Mouse (Mus musculus): ENCODE results near the gene Ifna16. TPM values are rescaled to one million over a fixed set of nuclear protein-coding genes. Genes with fewer than 3 reads are reported as not detected.

Ifna16 gene
- total RNA-seq, 4 experiments from 2014 or later, result not detected

- peak; percentile 83 for DNase-seq
Measured at GRCm38 (mm10) chr4:88641077-88641831, 35.5 kb downstream of the Ifna16 start.

GRCm38 (mm10) chr4:88640704-88641076 lies 36.0 kb downstream of the Ifna16 start:
- DNase-seq, result no peak

GRCm38 (mm10) chr4:88634311-88634710 lies 42.4 kb downstream of the Ifna16 start, which contains the start of gene C87499:
C87499 (minus strand) TSS chr4:88634411.
- DNase-seq, result no peak

Other genes starting within 250 kb of the Ifna16 start
- gene Hacd4, start 238.0 kb downstream of the Ifna16 start, total RNA-seq (2022), result 1 to 10 TPM; 3.3 to 6.9 (median 5.0) TPM
- not detected for gene Ifnb1, start 154.2 kb downstream of the Ifna16 start, total RNA-seq (2022)
- gene Ifna15, start 118.7 kb downstream of the Ifna16 start, total RNA-seq (2022), result not detected
- not detected for gene Ifna14, start 105.1 kb downstream of the Ifna16 start, total RNA-seq (2022)
- not detected for gene Ifna9, start 84.5 kb downstream of the Ifna16 start, total RNA-seq (2022)
- gene Ifna12, start 73.5 kb downstream of the Ifna16 start, total RNA-seq (2022), result not detected
- not detected for gene C87499, start 42.5 kb downstream of the Ifna16 start, total RNA-seq (2022)
- gene Ifna13, start 32.5 kb downstream of the Ifna16 start, total RNA-seq (2022), result not detected
- not detected for gene Ifna2, start 7.0 kb upstream of the Ifna16 start, total RNA-seq (2022)
- gene Ifnab, start 14.4 kb upstream of the Ifna16 start, total RNA-seq (2022), result not detected
- gene Gm26566, start 44.9 kb upstream of the Ifna16 start, total RNA-seq (2022), result under 1 TPM; 0.67 to 0.92 (median 0.73) TPM
- 100 to 1,000 TPM in 1 of 4 experiments, 10 to 100 TPM in 3; 76.7 to 100 (median 91.0) TPM for gene Klhl9, start 45.5 kb upstream of the Ifna16 start, total RNA-seq (2022)
- gene Gm13271, start 77.9 kb upstream of the Ifna16 start, total RNA-seq (2022), result not detected
- not detected for gene Gm13283, start 83.2 kb upstream of the Ifna16 start, total RNA-seq (2022)
- under 1 TPM in 1 of 4 experiments, not detected in 3; 0.46 TPM for gene Gm13290, start 96.9 kb upstream of the Ifna16 start, total RNA-seq (2022)
- not detected for gene Gm13289, start 100.0 kb upstream of the Ifna16 start, total RNA-seq (2022)
- gene Gm13272, start 102.9 kb upstream of the Ifna16 start, total RNA-seq (2022), result not detected
- gene Ifnz, start 105.2 kb upstream of the Ifna16 start, total RNA-seq (2022), result under 1 TPM in 1 of 4 experiments, not detected in 3; 0.49 TPM
- gene Gm13276, start 108.8 kb upstream of the Ifna16 start, total RNA-seq (2022), result not detected
- not detected for gene Gm13277, start 111.7 kb upstream of the Ifna16 start, total RNA-seq (2022)
- not detected for gene Gm13278, start 114.6 kb upstream of the Ifna16 start, total RNA-seq (2022)
- not detected for gene Gm13275, start 117.6 kb upstream of the Ifna16 start, total RNA-seq (2022)
- not detected for gene Gm13279, start 120.5 kb upstream of the Ifna16 start, total RNA-seq (2022)
- under 1 TPM in 1 of 4 experiments, not detected in 3; 0.24 TPM for gene Gm13285, start 122.7 kb upstream of the Ifna16 start, total RNA-seq (2022)
- not detected for gene Gm13287, start 126.3 kb upstream of the Ifna16 start, total RNA-seq (2022)
- not detected for gene Gm13288, start 128.6 kb upstream of the Ifna16 start, total RNA-seq (2022)
- gene Ifna7, start 139.3 kb upstream of the Ifna16 start, total RNA-seq (2022), result not detected
- gene Ifna11, start 143.0 kb upstream of the Ifna16 start, total RNA-seq (2022), result not detected
- not detected for gene Ifna6, start 150.5 kb upstream of the Ifna16 start, total RNA-seq (2022)
- not detected for gene Ifna5, start 158.6 kb upstream of the Ifna16 start, total RNA-seq (2022)
- not detected for gene Ifna4, start 164.9 kb upstream of the Ifna16 start, total RNA-seq (2022)
- not detected for gene Ifna1, start 173.2 kb upstream of the Ifna16 start, total RNA-seq (2022)
- not detected for gene Ifne, start 203.3 kb upstream of the Ifna16 start, total RNA-seq (2022)

All from adrenal gland, adult 8-10 months (tissue).